Mouse (Mus musculus): ENCODE measurements around the gene Vmn1r209. TPM values are rescaled to one million over a fixed set of nuclear protein-coding genes. Genes with fewer than 3 reads are reported as not detected.
"Not testable (repeated sequence)": the region's sequence is repeated elsewhere in the genome, so short reads cannot be mapped to it uniquely, and the experiment has no call there.

The Vmn1r209 gene
- total RNA-seq (2012; rRNA removed) (not detected in 2 replicates), total RNA-seq (2014; rRNA removed) (not detected in 2 replicates), polyA plus RNA-seq (2012; ENCODE audit: insufficient read length, low read depth) (not detected in 2 replicates)

DNA sequence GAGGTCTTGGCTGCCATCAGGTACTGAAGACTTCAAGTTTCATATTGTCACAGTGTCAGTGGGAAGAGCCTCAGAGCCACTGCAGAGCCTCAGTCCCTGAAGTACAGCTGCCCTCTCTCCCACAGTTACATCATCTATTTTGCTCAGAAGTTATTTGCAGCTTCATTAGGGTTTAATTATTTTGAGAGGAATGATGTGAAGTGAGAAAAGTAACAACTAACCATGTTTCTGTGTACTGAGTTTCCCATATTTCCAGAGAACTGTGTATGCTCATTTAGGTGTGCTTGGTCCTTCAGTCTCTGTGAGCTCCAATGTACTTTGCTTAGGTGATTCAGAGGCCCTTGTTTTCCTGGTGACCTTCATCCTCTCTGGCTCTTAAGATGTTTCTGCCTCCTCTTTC, at the start of gene Vmn1r209:
Gene Vmn1r209 (minus strand): TSS at position 101 of the 400 bp plus-strand sequence.
- H3K36me3 ChIP-seq (replicated peaks in 1 of 2; ENCODE audit: control insufficient read depth in 1 of 2, insufficient read depth in 1 of 2, low read length in 1 of 2); H3K9me3 ChIP-seq (replicated peaks; ENCODE audit: low read length); H3K27me3 ChIP-seq (replicated peaks); in situ Hi-C loops (cut with MboI; ENCODE audit: low pct_ligation_motif_present, low pct_unique_long_range_greater_than_20kb, low sequenced_read_pairs); DNase-seq (ENCODE audit: extremely low read depth); dilution Hi-C loops (cut with MboI; ENCODE audit: extremely low pct_ligation_motif_present, extremely low pct_unique_long_range_greater_than_20kb, low sequenced_read_pairs); H3K79me2 ChIP-seq (replicated peaks; ENCODE audit: control insufficient read depth, extremely low read depth, insufficient read depth, poor library complexity, severe bottlenecking); H3K4me1 ChIP-seq (ENCODE audit: control insufficient read depth in 1 of 2, insufficient read depth in 2 of 2); H3K27ac ChIP-seq (ENCODE audit: insufficient read depth, low read depth); H3K4me3 ChIP-seq (replicated peaks in 1 of 3; ENCODE audit: low read depth in 2 of 3, low read length in 2 of 3, poor library complexity in 1 of 3); H3K4me2 ChIP-seq (ENCODE audit: insufficient read depth, low read depth, poor library complexity, severe bottlenecking); H3K9ac ChIP-seq (ENCODE audit: insufficient read depth, low read depth): not testable (repeated sequence)

DNA sequence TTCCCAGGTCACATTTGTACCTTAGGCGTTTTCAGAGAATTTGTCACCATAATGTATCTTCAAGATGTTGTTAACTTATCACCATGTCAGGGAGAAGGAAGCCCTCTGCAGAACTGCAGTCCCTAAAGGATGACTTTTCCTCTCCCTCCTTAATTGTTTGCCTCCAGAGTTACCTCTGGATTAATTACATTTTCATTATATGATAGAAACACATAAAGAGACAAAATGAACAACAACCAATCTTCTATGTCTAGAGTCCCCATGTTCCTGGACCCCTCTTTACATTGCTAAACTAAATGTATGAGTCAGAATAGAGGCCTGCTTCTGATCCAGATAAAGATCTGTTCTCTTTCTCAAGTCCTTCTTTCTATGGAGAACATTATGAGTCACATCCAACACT, 48.0 kb upstream of the Vmn1r209 start, which contains the start of gene Vmn1r211:
Gene Vmn1r211 (minus strand): TSS at position 101 of the 400 bp plus-strand sequence.
- in situ Hi-C loops (cut with MboI; ENCODE audit: low pct_ligation_motif_present, low pct_unique_long_range_greater_than_20kb, low sequenced_read_pairs) (loop anchor here (10.0 kb wide), 1 partner anchor 547 kb away; no protein-coding TSS in a partner anchor), dilution Hi-C loops (cut with MboI; ENCODE audit: extremely low pct_ligation_motif_present, extremely low pct_unique_long_range_greater_than_20kb, low sequenced_read_pairs) (no loop called here)
- H3K27me3 ChIP-seq (replicated peaks), result no peaks in the 10 kb centered on the region
- TF ChIP-seq E2F4 (IDR thresholded peaks at IDR 0.05; ENCODE audit: insufficient replicate concordance, low read depth, low read length), result no peak
- no peak for TF ChIP-seq CTCF (conservative IDR thresholded peaks at IDR 0.05 in 1 of 2, IDR thresholded peaks at IDR 0.05 in 1 of 2; ENCODE audit: low read depth in 2 of 2, low read length in 2 of 2)
- TF ChIP-seq EP300 (IDR thresholded peaks at IDR 0.05; ENCODE audit: low read length), result no peak
- no peak for TF ChIP-seq CHD1 (IDR thresholded peaks at IDR 0.05; ENCODE audit: low read depth, low read length)
- no peak for TF ChIP-seq GABPA (IDR thresholded peaks at IDR 0.05; ENCODE audit: insufficient replicate concordance, low read depth, low read length)
- no peak for TF ChIP-seq PAX5 (IDR thresholded peaks at IDR 0.05; ENCODE audit: low read length)
- TF ChIP-seq SIN3A (IDR thresholded peaks at IDR 0.05; ENCODE audit: low read length), result no peak
- no peak for TF ChIP-seq JUND (conservative IDR thresholded peaks at IDR 0.05; ENCODE audit: low read depth, low read length)
- no peak for TF ChIP-seq RCOR1 (conservative IDR thresholded peaks at IDR 0.05; ENCODE audit: low read depth, low read length)
- TF ChIP-seq ZMIZ1 (IDR thresholded peaks at IDR 0.05; ENCODE audit: low read depth, low read length), result no peak
- no peak for TF ChIP-seq ETS1 (conservative IDR thresholded peaks at IDR 0.05; ENCODE audit: low read depth, low read length)
- H3K9me3 ChIP-seq (replicated peaks; ENCODE audit: low read length), result no peaks in the 10 kb centered on the region
- H3K36me3 ChIP-seq (replicated peaks in 1 of 2; ENCODE audit: control insufficient read depth in 1 of 2, insufficient read depth in 1 of 2, low read length in 1 of 2), result no peaks in the 10 kb centered on the region
- no peak within 1 kb of the TSS for H3K4me3 ChIP-seq (replicated peaks in 1 of 3; ENCODE audit: low read depth in 2 of 3, low read length in 2 of 3, poor library complexity in 1 of 3)
- no peak for DNase-seq (ENCODE audit: extremely low read depth)
- H3K27ac ChIP-seq (ENCODE audit: insufficient read depth, low read depth), result no peak within 1 kb of the TSS
- H3K4me1 ChIP-seq (ENCODE audit: control insufficient read depth in 1 of 2, insufficient read depth in 2 of 2), result peaks cover 3 to 43% of the 10 kb centered on the region in 2 experiments; a peak in 3 of 4 replicates
- no peak within 1 kb of the TSS for H3K9ac ChIP-seq (ENCODE audit: insufficient read depth, low read depth)
- H3K79me2 ChIP-seq (replicated peaks; ENCODE audit: control insufficient read depth, extremely low read depth, insufficient read depth, poor library complexity, severe bottlenecking), result no peaks in the 10 kb centered on the region
- H3K4me2 ChIP-seq (ENCODE audit: insufficient read depth, low read depth, poor library complexity, severe bottlenecking), result no peak within 1 kb of the TSS; the same call in 1 of the 2 replicates

DNA sequence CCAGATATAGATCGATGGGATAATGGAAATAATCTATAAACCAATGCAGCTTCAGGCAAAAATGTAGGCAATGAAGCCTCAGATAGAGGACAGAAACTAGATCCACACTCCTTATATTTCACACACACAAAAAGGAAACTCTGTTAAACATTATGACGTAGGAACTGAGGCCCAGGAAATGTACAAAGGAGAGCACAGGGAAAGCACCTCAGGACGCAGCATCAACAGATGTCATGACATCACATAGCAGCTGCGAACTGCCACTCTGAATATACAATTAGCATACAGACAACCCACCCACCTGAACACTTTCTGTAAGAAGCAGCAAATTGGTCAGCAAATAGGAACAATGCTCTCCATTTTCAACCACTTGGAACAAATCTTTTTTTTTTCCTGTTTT, 45.3 kb upstream of the Vmn1r209 start:
- peaks cover 3 to 37% of the 10 kb centered on the region in 2 experiments; a peak in 3 of 4 replicates for H3K4me1 ChIP-seq (ENCODE audit: control insufficient read depth in 1 of 2, insufficient read depth in 2 of 2)
- no peak overlapping the region for H3K27ac ChIP-seq (ENCODE audit: insufficient read depth, low read depth)
- in situ Hi-C loops (cut with MboI; ENCODE audit: low pct_ligation_motif_present, low pct_unique_long_range_greater_than_20kb, low sequenced_read_pairs) (loop anchor here (10.0 kb wide), 1 partner anchor 550 kb away; no protein-coding TSS in a partner anchor), dilution Hi-C loops (cut with MboI; ENCODE audit: extremely low pct_ligation_motif_present, extremely low pct_unique_long_range_greater_than_20kb, low sequenced_read_pairs) (no loop called here)
- H3K79me2 ChIP-seq (replicated peaks; ENCODE audit: control insufficient read depth, extremely low read depth, insufficient read depth, poor library complexity, severe bottlenecking), result no peaks in the 10 kb centered on the region
- no peak overlapping the region for H3K4me3 ChIP-seq (replicated peaks in 1 of 3; ENCODE audit: low read depth in 2 of 3, low read length in 2 of 3, poor library complexity in 1 of 3)
- DNase-seq (ENCODE audit: extremely low read depth), result peak; percentile 59
- H3K9ac ChIP-seq (ENCODE audit: insufficient read depth, low read depth), result no peak overlapping the region
- no peaks in the 10 kb centered on the region for H3K36me3 ChIP-seq (replicated peaks in 1 of 2; ENCODE audit: control insufficient read depth in 1 of 2, insufficient read depth in 1 of 2, low read length in 1 of 2)
- no peaks in the 10 kb centered on the region for H3K9me3 ChIP-seq (replicated peaks; ENCODE audit: low read length)
- no peak overlapping the region for H3K4me2 ChIP-seq (ENCODE audit: insufficient read depth, low read depth, poor library complexity, severe bottlenecking)
- H3K27me3 ChIP-seq (replicated peaks), result no peaks in the 10 kb centered on the region
- no peak for TF ChIP-seq BHLHE40 (IDR thresholded peaks at IDR 0.05; ENCODE audit: low read depth, low read length)
- 0 out of 2 replicates have a peak, but pooled peaks have one; percentile 15 for TF ChIP-seq MEF2A (IDR thresholded peaks at IDR 0.05; ENCODE audit: borderline replicate concordance, low read depth, low read length)
- peak; percentile 32; the same call in 1 of the 2 replicates for TF ChIP-seq IRF4 (IDR thresholded peaks at IDR 0.05; ENCODE audit: low read depth, low read length)
- no peak for TF ChIP-seq ZNF384 (IDR thresholded peaks at IDR 0.05; ENCODE audit: low read depth, low read length)
- peak; percentile 36; the same call in 1 of the 2 replicates for TF ChIP-seq GABPA (IDR thresholded peaks at IDR 0.05; ENCODE audit: insufficient replicate concordance, low read depth, low read length)
- no peak for TF ChIP-seq SMC3 (IDR thresholded peaks at IDR 0.05; ENCODE audit: low read depth, low read length)
- TF ChIP-seq NRF1 (IDR thresholded peaks at IDR 0.05; ENCODE audit: low read depth, low read length), result no peak
- TF ChIP-seq TCF12 (IDR thresholded peaks at IDR 0.05; ENCODE audit: low read depth, low read length), result peak; percentile 51; the same call in 1 of the 2 replicates
- TF ChIP-seq NELFE (IDR thresholded peaks at IDR 0.05; ENCODE audit: low read depth, low read length), result no peak
- TF ChIP-seq EP300 (IDR thresholded peaks at IDR 0.05; ENCODE audit: low read length), result peak; percentile 62; the same call in 1 of the 2 replicates
- TF ChIP-seq MAZ (IDR thresholded peaks at IDR 0.05; ENCODE audit: low read depth, low read length), result no peak
- TF ChIP-seq MAX (IDR thresholded peaks at IDR 0.05; ENCODE audit: low read length), result no peak
- peak; percentile 77 for TF ChIP-seq ETS1 (conservative IDR thresholded peaks at IDR 0.05; ENCODE audit: low read depth, low read length)

Data from CH12.LX (cell line).